Mouse (Mus musculus) naive thymus-derived CD4-positive, alpha-beta T cell, adult 2 months (primary cell): ENCODE measurements around the gene Mrpl21.

Experiments
- DNase-seq: peaks from one replicate; pipeline ENCODE4 v3.0.0-alpha.2; 2011; ENCODE audit warnings: low read depth

The Mrpl21 gene

DNA sequence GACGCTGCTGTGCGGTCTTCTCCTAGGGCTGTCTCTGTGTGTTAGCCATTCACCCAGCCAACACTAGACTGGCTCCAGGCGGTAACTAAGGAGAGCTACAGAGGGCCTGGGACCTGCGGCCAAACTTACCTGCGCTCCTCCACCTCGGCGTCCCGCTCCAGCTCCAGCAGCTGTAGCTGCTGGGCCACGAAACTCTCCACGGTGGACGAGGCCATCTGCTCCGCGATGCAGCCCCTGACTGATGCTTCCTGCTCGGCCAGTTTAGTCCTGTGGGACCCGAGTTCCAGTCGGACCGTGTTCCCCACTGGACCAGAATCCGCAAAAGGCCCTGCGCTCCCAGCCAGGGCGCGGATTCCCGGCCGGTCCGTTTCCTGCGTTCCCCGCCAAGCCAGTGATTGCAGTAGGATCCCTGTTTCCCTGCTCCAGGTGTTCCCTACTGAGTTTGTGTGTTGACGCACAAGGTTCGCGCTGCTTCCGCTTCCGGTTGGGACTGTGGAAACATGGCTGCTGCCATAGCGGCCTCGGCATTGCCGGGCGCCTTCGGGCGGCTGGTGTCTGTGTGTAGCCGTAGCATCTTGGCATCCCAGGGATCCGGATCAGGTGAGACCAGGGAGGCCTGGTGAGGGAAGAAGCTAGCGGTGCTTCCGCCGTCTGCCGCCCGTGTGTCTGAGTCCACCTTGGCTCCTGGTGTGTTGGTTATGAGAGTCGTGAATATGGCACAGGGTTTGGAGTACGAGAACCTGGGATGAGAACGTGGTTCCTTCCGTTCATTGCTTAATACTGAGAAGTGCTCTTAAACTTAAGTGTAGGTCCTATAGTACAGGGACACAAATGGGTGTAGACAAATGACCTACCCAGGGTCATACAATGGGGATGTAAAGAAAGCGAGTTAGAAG, at the start of gene Mrpl21, which contains the start of gene Ighmbp2:
Gene Mrpl21 (plus strand): TSS at position 330 of the 896 bp plus-strand sequence.
Gene Ighmbp2 (minus strand): TSS at position 446 of the 896 bp plus-strand sequence.
- DNase-seq, result peak; percentile 92

DNA sequence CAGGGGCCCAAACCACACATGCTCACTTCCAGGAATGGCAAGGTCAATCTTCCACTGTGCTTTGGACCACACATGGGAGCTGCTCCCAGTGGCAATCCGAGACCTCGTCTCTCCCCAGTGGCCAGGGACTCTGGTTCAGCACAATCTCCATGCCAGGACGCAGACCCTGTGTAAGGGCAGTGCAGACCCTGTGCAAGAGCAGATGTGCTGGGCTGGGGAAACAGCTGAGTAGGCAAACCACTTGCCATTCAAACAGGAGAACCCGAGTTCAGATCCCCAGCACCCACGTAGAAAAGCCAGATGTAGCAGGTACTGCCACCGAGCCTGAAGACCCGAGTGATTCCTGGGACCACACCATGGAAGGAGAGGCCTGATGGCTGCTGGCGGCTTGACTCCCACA, 22.7 kb upstream of the Mrpl21 start:
- no peak for DNase-seq

DNA sequence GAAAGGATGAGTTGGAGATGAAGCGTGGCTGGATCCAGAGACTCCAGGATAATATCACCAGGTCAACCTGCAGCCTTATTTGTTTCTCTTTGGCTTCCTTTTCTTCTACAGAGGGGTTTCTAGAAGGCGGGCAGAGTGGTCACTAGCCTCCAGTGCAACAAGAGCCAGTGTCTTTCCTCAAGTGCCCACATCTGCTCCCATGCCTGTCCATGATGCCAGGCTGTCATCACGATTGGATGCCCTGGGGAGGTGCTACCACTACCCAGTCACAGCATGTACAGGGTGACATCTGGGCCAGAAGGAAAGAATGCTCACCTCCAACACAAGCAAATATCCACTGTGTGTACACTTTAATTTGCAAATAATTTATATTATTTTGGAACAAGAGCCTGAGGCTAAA, 22.1 kb upstream of the Mrpl21 start:
- no peak for DNase-seq

DNA sequence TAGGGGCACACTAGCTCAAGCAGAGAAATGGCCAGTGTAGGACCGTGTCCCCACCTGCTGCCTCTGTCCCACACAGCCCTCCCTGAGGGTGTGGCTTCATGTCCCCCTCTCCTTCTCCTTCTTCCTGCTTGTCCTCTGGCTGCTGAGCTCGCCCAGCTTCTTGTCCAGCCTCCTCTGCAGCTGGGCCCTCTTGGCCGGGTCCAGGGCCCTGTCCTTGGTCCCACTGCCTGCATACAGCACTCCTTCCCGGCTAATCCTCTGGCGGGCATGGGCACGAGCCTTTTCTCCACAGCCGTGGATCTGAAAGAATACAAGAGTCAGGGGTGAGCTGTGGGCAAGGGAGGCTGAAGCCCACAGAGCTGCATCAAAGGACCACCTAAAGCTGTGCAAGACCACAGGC, 21.4 kb upstream of the Mrpl21 start:
- DNase-seq, result no peak

DNA sequence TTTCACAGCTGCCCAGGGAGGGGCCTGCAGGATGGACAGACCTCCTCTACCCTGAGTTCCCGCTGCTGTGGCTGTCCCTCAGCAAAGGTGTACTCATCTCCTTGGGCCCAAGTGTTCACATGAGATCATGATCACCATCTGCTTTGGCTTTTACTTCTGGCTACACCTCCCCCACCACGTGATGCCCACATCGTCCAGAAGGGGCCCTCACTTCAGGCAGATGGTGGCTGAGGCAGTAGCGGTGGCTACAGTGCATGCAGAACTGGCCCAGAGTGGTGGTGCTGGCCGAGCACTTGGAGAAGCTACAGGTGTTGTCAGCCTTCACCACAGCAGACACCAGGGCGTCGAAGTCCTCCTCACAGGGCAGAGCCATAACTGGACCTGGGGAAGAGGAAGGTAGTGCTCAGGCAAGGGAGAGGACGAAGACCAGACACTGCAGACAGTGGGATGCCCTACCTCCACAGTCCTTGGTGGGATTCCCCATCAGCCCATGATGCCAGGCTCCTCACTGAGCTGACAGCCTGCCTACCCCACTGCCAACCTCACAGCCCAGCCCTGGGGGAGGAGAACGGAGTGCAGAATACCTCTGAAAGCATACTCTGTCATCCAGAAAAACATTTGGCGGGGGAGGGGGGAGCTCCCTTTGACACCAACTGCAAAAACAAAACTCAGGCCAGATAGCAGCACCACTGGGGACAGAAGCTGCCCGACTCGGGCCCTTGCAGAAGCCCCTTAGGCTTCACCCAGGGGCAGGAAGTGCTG, 20.8 kb upstream of the Mrpl21 start:
- DNase-seq, result no peak

DNA sequence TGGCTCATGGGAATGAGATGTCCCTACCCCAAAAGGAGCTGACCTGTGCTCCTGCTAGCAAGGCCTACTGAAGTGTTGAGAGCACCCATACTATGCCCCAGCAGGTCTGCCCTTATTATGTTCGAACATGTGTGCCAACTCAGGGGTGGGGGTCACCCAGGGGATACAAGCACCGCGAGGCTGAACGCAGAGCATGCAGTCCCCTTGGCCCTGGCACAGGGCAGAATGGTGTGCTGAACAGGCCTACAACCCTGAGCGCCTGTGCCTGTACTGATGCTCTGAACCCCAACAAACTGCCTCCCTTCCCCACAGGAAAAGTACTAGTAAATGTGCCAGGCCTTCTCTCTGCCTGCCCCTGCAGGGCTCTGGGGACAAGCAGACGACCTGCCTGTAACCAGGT, 18.4 kb upstream of the Mrpl21 start:
- DNase-seq, result no peak

DNA sequence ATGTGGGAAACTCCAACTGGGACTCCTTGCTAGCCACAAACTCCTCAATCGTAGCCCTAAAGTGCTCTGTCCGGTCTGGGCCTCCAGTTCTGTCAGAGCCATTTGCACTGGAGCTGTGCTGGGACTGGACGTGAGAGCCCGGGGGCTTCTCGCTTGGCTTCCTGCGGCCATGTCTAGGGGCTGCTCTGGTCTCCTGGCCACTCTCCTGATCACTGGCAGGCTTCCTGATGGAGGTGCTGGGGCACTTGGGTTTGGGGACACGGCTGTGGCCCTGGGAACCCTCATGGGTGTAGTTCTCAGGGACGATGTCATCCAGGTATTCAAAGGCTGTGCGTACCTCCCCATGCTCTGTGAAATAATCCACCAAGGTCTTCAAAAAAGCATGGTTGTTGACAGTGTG, 17.5 kb upstream of the Mrpl21 start:
- DNase-seq, result no peak

DNA sequence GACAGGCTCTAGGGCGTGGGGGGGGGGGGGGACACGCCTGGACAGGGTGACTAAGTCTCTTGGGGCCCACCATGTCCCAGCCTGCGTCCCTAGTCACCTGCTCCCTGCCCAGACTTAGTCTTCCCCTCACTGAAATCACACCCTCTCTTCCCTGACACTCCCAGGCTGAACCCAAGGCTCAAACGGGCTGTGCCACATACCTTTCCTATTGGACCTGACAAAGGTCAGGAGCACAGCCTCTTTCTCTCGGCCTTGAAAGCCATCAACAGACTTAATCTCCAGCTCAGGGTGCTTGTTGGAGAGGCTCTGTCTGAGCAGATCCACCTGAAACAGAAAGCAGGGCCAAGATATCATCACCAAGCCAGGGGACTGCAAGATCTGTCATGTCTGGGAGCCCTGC, 16.6 kb upstream of the Mrpl21 start:
- DNase-seq, result no peak

DNA sequence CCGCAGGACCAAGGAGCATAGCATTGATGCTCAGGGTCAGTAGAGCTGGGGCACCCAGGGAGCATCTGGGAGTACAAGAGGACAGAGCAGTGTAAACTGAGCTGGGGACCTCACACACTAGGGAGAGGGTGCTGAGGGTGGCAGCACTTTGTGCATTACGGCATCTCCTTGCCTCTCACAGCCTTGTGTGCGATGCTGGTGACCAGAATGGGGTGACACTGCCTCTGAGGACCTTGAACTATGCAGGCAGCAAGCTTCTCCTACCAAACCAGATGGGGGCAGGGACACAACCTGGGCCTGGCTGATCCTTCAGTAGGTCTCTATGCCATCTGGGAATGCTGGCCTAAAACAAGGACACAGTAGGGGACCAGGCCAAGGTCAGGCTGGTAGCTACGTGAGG, 16.0 kb upstream of the Mrpl21 start:
- DNase-seq, result no peak

DNA sequence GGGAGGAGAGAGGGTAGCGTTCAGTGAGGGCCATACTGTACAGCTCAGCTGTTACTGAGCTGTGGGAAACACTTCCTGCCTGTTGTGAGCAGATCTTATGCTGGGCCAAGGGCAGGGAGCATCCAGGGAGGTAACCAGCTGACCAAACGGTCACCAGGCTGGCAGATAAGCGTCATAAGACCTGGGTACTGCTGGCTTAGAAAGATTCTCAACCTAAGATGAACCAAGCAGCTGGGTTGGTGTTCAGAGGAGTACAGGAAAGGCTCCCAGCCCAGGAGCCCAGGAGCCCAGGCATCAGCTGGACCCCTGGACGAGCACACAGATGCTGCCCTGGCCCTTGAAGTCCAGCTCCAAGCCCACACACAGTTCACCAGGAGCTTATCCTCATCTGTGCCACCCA, 15.4 kb upstream of the Mrpl21 start:
- DNase-seq, result no peak

DNA sequence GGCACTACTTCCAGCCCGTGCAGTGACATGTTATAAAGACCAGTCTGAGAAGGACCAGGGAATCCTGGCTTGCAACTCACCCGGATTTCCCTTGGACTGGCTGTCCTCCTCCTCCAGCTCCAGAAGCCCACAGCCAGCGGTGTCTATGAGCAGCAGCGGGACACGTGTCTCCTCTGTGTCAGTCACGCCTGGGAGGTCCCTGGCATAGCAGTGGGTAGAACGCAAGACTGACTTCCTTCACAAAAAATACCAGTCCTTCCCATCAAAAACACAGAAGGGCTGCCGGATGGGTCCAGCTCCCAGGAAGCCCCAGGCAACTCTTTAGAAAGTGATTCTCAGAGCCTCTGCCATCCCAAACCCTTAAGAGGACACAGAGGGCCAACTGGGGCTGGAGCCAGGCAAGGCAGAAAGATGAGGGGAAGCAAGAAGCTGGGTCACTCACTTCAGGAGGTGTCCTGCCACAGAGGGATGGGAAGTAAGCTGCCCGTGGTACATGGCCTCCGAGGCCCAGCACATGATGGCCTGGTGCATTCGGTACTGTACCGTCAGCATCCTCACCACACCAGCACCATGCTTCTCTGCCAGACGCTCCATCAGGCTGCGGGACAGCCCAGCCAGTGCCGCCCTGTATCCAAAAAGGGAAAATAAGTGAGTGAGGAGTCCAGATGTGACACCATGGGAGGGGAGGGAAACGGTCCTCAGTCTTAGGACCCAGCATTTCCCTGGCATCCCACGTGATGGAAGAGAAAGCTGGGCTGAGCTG, 14.3 kb upstream of the Mrpl21 start:
- DNase-seq, result no peak

DNA sequence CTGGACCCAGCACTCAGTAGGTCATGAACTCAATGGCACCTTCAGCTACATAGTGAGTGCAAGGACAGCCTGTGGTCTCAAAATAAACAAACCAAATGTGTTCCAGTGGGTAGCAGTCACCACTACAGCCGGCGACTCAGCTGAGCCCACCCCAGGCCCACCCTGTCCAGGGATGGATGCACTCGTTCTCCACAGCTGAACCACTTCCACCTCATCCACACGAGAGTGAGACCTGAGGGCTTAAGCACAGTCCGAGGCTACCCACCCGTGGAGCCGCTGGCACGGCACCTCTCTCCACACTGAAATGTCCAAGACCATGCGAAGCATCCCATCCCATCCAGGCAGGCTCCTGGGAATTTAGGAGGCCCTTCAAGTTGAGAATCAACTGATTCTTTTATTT, 13.4 kb upstream of the Mrpl21 start:
- DNase-seq, result no peak

DNA sequence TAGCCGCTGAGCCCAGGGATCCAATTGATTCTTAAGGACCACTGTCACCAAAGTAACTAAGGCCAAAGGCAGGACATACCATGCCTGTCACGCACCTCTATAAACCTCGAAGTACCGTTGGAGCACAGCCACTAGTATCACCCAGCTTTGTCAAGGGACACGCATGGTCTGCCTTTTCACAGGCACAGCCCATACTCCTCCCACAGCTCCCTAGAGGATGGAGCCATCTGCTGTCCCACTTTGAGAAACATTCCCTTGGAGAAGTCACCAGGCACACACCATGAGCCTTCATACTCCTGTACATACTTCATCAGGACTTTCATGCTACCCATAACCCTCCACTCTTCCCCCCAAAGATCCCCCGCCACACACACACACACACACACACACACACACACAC, 12.9 kb upstream of the Mrpl21 start:
- DNase-seq, result no peak

DNA sequence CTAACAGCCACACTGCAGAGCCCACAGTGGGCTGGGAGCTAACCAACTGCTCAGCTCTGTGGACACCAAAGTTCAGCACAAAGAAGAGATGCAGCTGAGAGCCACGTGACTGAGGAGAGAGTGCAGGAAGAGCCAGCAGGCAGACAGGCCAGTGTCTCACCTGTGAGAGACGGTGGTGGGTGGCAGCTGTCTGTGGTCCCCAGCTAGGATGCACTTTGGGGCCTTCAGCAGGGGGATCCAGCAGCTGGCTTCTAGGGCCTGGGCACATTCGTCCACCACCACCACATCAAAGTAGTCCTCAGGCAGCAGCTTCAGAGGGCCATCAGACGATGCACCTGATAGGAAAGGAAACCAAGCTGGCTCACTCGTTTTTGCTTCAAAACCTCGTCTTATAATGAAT, 11.3 kb upstream of the Mrpl21 start:
- DNase-seq, result no peak

DNA sequence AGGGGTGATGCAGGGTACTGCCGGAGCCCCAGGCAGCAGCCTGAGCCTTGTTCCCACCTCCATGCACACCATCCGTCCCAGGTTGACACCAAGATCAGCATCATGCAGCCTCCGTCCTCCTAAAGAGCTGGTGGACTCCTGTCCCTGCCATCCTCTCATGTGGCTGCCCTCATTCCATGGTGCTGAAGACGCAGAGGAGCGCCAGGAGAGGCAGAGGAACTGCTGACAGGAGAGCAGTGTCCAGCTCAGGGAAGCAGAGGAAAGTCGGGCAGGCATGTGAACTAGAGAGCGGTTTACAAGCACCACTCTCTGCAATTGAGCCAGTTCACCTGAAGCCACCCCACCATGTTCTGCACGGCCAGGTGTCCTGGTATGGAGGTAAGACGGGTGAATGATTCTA, 9.4 kb upstream of the Mrpl21 start:
- DNase-seq, result no peak

DNA sequence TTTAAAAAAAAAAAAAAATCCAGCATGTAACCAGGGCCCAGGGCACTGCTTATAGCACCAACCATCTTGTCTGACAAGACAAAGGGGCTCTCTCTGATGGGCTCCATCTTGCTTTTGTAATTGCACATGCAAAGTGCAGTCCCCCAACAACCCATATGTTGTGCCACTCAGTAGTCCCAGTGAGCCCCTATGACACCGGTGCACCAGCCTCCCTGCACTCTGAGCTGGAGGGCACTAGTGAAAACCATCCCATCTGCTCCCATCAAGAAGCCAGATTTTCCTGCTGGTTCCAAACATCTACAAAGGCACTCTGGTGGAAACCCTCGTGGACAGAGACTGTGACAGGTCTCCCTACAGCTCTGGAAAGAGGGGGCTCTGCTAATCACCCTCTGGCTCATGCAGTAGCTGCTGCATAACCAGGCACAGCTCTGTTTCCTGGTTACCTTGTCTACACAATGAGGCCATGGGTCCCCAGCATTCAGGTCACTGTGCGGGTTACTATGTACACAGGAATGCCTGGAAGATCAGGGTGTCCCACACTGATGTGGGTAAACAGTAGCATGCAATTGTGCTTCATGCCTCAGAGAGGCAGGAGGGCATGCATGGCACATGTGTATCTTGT, 6.8 kb upstream of the Mrpl21 start:
- no peak for DNase-seq

DNA sequence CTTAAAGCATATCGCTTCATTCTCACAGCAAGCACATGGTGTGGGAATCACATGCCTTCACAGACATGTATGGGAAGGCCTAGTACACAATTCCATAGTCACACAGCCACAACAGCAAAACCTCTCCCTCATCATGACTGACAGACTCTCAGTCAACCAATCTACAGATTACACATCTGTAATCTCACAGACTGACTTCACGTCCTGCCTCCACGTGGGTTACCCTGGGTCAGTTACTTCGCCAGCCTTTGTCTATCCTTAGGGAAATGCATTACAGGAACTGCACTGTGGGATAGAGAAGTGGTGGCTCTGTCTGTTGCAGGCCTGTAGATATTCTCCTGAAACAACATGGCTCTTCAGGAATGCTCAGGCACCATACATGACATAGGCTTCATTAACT, 815 bp upstream of the Mrpl21 start:
- DNase-seq, result peak; percentile 8

DNA sequence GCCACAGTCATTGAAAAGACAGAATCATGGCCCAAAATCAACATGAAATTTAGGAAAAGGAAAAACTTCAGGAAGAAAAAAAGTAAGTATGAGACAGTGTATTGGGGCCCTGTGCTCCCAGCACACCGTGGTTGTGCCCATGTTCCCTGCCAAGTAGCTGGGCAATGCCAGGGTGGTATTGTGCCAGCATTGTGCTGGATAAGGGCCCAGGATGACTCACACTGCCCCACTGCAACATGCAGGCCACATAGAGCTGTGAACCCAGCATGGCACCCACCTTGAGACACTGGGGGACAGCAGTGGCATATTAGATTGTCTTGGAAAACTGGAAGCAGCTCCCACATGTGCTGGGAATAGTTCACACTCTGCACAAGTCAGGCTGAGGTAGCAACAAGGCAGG, 6.3 kb downstream of the Mrpl21 start:
- no peak for DNase-seq

DNA sequence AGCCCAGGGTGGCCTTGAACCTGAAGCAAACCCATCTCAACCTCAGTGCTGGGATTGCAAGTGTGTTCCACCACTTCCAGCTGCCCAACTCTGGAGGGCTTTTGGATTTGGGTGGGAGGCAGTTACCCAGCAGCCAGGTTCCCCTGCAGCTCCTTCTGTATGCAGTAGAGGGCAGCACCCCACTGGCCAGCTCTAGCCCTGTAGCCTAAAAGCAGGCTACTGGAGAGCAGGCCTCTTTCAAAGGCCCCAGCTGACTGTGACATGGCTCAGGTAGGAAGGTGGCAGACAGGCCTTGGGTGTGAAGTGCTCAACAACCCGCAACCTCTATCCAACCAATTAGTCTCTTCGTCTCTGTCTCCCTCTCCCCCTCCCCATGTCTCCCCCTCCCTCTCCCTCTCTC, 9.3 kb downstream of the Mrpl21 start:
- peak; percentile 66 for DNase-seq

DNA sequence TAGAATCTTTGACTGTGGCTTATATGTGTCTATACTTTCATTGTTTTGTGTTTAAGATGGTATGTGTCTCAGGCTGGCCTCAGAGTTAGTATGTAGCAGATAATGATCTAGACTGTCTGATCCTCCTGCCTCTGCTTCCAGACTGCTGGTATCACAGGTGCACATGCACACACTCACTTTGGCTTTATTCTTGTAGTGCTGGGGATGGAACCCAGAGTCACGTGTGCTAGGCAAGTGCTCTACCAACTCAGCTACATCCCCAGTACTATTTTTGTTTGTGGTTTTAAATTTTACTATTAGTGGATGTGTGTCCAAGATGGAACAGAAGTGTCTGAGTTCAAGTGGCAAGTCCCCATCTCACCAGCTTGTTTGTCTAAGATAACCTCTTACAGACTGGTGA, 10.3 kb downstream of the Mrpl21 start:
- DNase-seq, result no peak

DNA sequence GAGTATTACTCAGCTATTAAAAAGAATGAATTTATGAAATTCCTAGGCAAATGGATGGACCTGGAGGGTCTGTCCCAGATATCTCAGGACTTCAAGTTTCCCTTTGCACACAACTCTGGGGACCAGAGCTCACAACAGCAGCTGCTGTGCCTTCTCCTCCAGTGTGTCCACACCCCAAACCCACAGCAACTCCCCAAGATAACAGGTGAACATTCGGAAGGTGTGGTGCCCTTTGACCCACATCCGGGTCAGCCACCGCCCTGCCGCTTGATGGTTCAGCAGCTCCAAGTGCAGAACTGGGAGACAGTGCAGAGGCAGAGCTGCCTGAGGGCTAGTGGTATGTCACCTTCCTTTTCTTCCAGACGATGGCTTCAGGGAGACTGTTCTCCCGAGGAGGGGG, 12.5 kb downstream of the Mrpl21 start:
- no peak for DNase-seq

DNA sequence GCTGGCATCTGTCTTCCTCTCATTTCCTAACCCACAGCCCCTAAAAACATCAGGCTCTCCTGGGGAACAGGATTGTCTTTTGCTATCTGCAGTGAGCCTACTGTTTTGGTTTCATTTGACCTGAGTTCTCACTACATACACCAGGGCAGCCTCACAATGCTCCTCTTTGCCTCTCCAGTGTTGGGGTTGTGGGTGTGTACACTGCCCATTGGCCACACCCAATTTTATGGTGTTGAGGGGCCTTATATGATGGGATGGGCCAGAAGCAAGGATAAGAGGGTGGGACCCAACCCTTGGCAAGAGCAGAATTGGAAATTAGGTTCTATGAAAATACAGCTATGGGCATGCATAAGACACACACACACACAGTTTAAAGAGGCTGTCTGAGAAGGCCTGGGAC, 14.3 kb downstream of the Mrpl21 start:
- no peak for DNase-seq
